Mouse (Mus musculus): ENCODE measurements at regions not wholly inside any gene's neighbourhood (a gene's known extent, or its start where the extent isn't known, plus 50 kb on each side); places are given as distances from the start of the nearest gene placed in this dataset.
A peak's percentile ranks its signal among the peaks of the same experiment; 100 is the strongest.

GRCm38 (mm10) chr16:74723217-74723616 is 311.6 kb upstream of the Robo2 start:
- no peak overlapping the region for H3K4me3 ChIP-seq (ENCODE audit: low read depth, low read length)
- H3K27me3 ChIP-seq (ENCODE audit: insufficient read depth, low read length): no peaks in the 10 kb centered on the region
- TF ChIP-seq EP300 (IDR thresholded peaks at IDR 0.05; ENCODE audit: low read depth) (no peak), CTCF (IDR thresholded peaks at IDR 0.05; ENCODE audit: low read depth) (no peak)
- no peak overlapping the region for H3K4me2 ChIP-seq (ENCODE audit: low read depth, low read length)
- H3K9ac ChIP-seq (replicated peaks): no peak overlapping the region
- no peaks in the 10 kb centered on the region for H3K36me3 ChIP-seq (replicated peaks; ENCODE audit: insufficient read depth, low read length)
- no peaks in the 10 kb centered on the region for H3K4me1 ChIP-seq (ENCODE audit: insufficient read depth)
- ATAC-seq (no peak), DNase-seq (no peak)
- no peaks in the 10 kb centered on the region for H3K9me3 ChIP-seq (ENCODE audit: low read length)
- H3K27ac ChIP-seq (ENCODE audit: low read depth): no peak overlapping the region
- WGBS (ENCODE audit: insufficient replicate concordance): 32% methylated on average over 1 of the region's 1 CpGs

- no peak for DNase-seq
- Histone ChIP-seq H3K27ac (ENCODE audit: low read depth) (no peak overlapping the region), H3K4me1 (ENCODE audit: insufficient read depth) (no peaks in the 10 kb centered on the region), H3K36me3 (replicated peaks; ENCODE audit: insufficient read depth, low read length) (no peaks in the 10 kb centered on the region), H3K4me2 (ENCODE audit: low read depth, low read length) (no peak overlapping the region), H3K4me3 (ENCODE audit: low read depth, low read length) (no peak overlapping the region), H3K9me3 (ENCODE audit: low read length) (no peaks in the 10 kb centered on the region), H3K27me3 (ENCODE audit: insufficient read depth, low read length) (no peaks in the 10 kb centered on the region), H3K9ac (replicated peaks) (no peak overlapping the region)
- TF ChIP-seq CTCF (IDR thresholded peaks at IDR 0.05; ENCODE audit: low read depth): no peak
- TF ChIP-seq EP300 (IDR thresholded peaks at IDR 0.05; ENCODE audit: low read depth): no peak
- WGBS (ENCODE audit: insufficient replicate concordance): 77% methylated on average over 2 of the region's 2 CpGs
- no peak for ATAC-seq
Observed at GRCm38 (mm10) chr16:74718154-74718553, 306.5 kb upstream of the Robo2 start.

DNA sequence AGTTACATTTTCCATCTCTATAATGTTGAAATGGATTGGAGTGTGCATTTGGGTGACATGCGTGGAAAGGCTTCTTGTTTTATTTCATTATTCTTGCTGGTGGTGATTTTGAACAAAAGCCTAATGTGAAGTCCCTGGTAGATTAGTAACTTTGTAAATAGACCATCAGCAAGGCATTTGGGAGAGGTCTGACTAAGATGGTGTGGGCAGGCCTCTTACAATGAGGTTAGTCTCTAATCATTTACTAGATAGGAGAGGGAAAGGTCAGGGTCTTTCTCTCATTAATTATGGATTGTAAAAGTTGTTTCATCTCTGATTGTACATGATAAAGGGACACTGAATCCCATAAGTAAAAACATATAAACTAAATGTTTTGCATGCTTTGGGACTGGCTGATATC is 306.0 kb upstream of the Robo2 start:
- Histone ChIP-seq H3K9ac (replicated peaks) (no peak overlapping the region), H3K36me3 (replicated peaks; ENCODE audit: insufficient read depth, low read length) (no peaks in the 10 kb centered on the region), H3K9me3 (ENCODE audit: low read length) (no peaks in the 10 kb centered on the region), H3K4me3 (ENCODE audit: low read depth, low read length) (no peak overlapping the region), H3K4me2 (ENCODE audit: low read depth, low read length) (no peak overlapping the region), H3K27me3 (ENCODE audit: insufficient read depth, low read length) (no peaks in the 10 kb centered on the region), H3K27ac (ENCODE audit: low read depth) (no peak overlapping the region), H3K4me1 (ENCODE audit: insufficient read depth) (no peaks in the 10 kb centered on the region)
- DNase-seq (no peak), ATAC-seq (no peak)
- 63% methylated on average over 1 of the region's 1 CpGs for WGBS (ENCODE audit: insufficient replicate concordance)
- TF ChIP-seq EP300 (IDR thresholded peaks at IDR 0.05; ENCODE audit: low read depth) (no peak), CTCF (IDR thresholded peaks at IDR 0.05; ENCODE audit: low read depth) (no peak)

DNA sequence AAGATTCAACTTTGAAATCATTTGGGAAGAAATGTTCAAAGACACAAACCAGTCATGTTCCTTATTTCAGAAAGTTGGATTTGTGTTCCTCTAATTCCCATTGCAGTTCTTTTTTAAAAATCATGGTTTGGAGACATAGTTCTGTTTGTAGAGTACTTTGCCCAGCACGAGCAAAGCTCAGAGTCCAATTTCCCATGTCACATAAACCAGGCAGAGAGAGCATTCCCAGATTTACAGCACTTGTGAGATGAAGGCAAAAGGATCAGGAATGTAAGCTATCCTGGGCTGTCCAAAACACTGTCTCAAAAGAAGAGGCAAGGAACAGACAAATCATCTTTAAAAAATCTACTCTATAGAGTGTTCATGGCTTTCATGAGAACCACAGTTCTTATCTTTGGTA is 303.3 kb upstream of the Robo2 start:
- Histone ChIP-seq H3K4me1 (ENCODE audit: insufficient read depth) (no peaks in the 10 kb centered on the region), H3K4me2 (ENCODE audit: low read depth, low read length) (no peak overlapping the region), H3K27me3 (ENCODE audit: insufficient read depth, low read length) (no peaks in the 10 kb centered on the region), H3K27ac (ENCODE audit: low read depth) (no peak overlapping the region), H3K9ac (replicated peaks) (no peak overlapping the region), H3K9me3 (ENCODE audit: low read length) (no peaks in the 10 kb centered on the region), H3K4me3 (ENCODE audit: low read depth, low read length) (no peak overlapping the region), H3K36me3 (replicated peaks; ENCODE audit: insufficient read depth, low read length) (no peaks in the 10 kb centered on the region)
- 28% methylated on average over 1 of the region's 1 CpGs for WGBS (ENCODE audit: insufficient replicate concordance)
- ATAC-seq: no peak
- no peak for TF ChIP-seq CTCF (IDR thresholded peaks at IDR 0.05; ENCODE audit: low read depth)
- TF ChIP-seq EP300 (IDR thresholded peaks at IDR 0.05; ENCODE audit: low read depth): no peak
- no peak for DNase-seq

- no peak overlapping the region for H3K4me3 ChIP-seq (ENCODE audit: low read depth, low read length)
- no peak overlapping the region for H3K27ac ChIP-seq (ENCODE audit: low read depth)
- H3K27me3 ChIP-seq (ENCODE audit: insufficient read depth, low read length): no peaks in the 10 kb centered on the region
- ATAC-seq (no peak), DNase-seq (no peak)
- no peaks in the 10 kb centered on the region for H3K36me3 ChIP-seq (replicated peaks; ENCODE audit: insufficient read depth, low read length)
- no peak overlapping the region for H3K4me2 ChIP-seq (ENCODE audit: low read depth, low read length)
- no peak overlapping the region for H3K9ac ChIP-seq (replicated peaks)
- no peaks in the 10 kb centered on the region for H3K4me1 ChIP-seq (ENCODE audit: insufficient read depth)
- no peaks in the 10 kb centered on the region for H3K9me3 ChIP-seq (ENCODE audit: low read length)
- no peak for TF ChIP-seq CTCF (IDR thresholded peaks at IDR 0.05; ENCODE audit: low read depth)
- TF ChIP-seq EP300 (IDR thresholded peaks at IDR 0.05; ENCODE audit: low read depth): no peak
- 75% methylated on average over 6 of the region's 6 CpGs for WGBS (ENCODE audit: insufficient replicate concordance)
Observed at GRCm38 (mm10) chr16:74712515-74712914, 300.9 kb upstream of the Robo2 start.

DNA sequence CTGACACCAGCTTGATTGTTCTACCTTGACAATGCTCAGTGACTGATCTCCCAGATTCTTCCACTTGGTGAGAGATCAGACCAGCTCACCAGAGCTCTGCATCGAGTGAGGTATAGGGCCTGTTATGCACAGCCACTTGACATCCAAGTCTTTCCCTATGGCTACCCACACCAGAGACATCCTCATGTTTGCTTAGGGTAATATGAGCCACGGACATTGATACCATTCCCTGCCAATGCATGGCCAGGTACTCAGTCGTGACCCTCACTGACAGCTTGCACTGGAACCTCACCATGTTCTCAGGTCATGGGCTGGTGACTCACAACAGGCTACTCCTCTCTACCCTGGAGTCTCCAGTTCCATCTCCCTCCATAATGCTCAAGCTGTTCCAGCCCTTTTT is 290.4 kb upstream of the Robo2 start:
- no peak for TF ChIP-seq CTCF (IDR thresholded peaks at IDR 0.05; ENCODE audit: low read depth)
- no peak for TF ChIP-seq EP300 (IDR thresholded peaks at IDR 0.05; ENCODE audit: low read depth)

GRCm38 (mm10) chr16:74683371-74683770 is 271.7 kb upstream of the Robo2 start:
- no peak overlapping the region for H3K9ac ChIP-seq (replicated peaks)
- no peak overlapping the region for H3K4me3 ChIP-seq (ENCODE audit: low read depth, low read length)
- H3K27ac ChIP-seq (ENCODE audit: low read depth): no peak overlapping the region
- no peaks in the 10 kb centered on the region for H3K36me3 ChIP-seq (replicated peaks; ENCODE audit: insufficient read depth, low read length)
- WGBS (ENCODE audit: insufficient replicate concordance): 41% methylated on average over 3 of the region's 3 CpGs
- TF ChIP-seq EP300 (IDR thresholded peaks at IDR 0.05; ENCODE audit: low read depth) (no peak), CTCF (IDR thresholded peaks at IDR 0.05; ENCODE audit: low read depth) (peak; percentile 41)
- DNase-seq: no peak
- H3K4me2 ChIP-seq (ENCODE audit: low read depth, low read length): no peak overlapping the region
- no peaks in the 10 kb centered on the region for H3K9me3 ChIP-seq (ENCODE audit: low read length)
- no peaks in the 10 kb centered on the region for H3K4me1 ChIP-seq (ENCODE audit: insufficient read depth)
- H3K27me3 ChIP-seq (ENCODE audit: insufficient read depth, low read length): no peaks in the 10 kb centered on the region
- ATAC-seq: no peak

More for the DNA sequence above, 290.4 kb upstream of the Robo2 start:
- Histone ChIP-seq H3K4me1 (ENCODE audit: insufficient read depth) (no peaks in the 10 kb centered on the region), H3K9ac (replicated peaks) (no peak overlapping the region), H3K4me2 (ENCODE audit: low read depth, low read length) (no peak overlapping the region), H3K27ac (ENCODE audit: low read depth) (no peak overlapping the region), H3K9me3 (ENCODE audit: low read length) (no peaks in the 10 kb centered on the region), H3K27me3 (ENCODE audit: insufficient read depth, low read length) (no peaks in the 10 kb centered on the region), H3K36me3 (replicated peaks; ENCODE audit: insufficient read depth, low read length) (no peaks in the 10 kb centered on the region), H3K4me3 (ENCODE audit: low read depth, low read length) (no peak overlapping the region)
- DNase-seq (no peak), ATAC-seq (no peak)
- 52% methylated on average over 3 of the region's 3 CpGs for WGBS (ENCODE audit: insufficient replicate concordance)

Data from liver, postnatal 0 days (tissue).